Mouse (Mus musculus): ENCODE results near the gene Gm20708. TPM values are rescaled to one million over a fixed set of nuclear protein-coding genes. Genes with fewer than 3 reads are reported as not detected.

Gene Gm20708
- polyA plus RNA-seq, 1 experiment from 2014 or later: 0.16 TPM

DNA sequence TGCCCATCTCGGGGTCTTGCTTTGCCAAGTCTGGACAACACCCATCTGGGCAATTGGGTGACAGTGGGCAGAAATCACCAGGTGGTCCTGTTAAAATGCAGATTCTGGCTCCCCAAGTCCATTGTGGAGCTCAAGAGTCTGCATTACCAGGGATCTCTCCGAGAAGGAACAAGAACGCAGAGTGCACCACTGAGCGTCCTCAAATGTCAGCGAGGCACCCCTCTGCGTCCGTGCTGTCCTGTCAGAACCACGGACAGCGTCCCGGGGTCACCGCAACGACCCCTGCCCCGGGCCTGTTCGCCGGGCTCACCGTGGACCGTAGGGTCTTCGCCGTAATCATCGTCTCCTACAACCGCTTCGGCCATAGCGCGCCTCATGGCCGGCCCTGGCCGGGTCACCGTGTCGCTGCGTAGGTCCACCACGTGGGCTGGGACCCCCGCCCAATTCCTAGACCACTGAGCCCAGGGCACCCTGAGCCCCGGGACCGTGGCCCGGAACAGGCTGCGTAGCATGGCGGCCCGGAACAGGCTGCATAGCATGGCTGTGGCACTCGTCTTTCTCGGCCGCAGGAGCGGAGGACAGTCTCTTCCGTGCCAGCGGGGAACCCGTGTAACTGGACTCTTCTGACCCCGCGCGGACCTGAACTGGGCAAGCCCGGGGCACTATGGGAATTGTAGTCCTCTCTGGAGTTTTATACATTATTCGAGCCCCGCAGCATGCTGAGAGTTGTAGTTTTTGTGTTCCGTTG lies 63.6 kb downstream of the Gm20708 start, which contains the start of gene Tha1:
Gene Tha1 (minus strand): TSS at position 621 of the 748 bp plus-strand sequence.
- DNase-seq (ENCODE audit: low spot score) (peak; percentile 87), ATAC-seq (ENCODE audit: insufficient number of reproducible peaks, low FRiP score, low TSS enrichment, low read depth) (peak; percentile 55; the same call in 1 of the 2 replicates)
- Histone ChIP-seq H3K4me2 (ENCODE audit: low read depth, severe bottlenecking) (peak within 1 kb of the TSS; percentile 96), H3K9me3 (ENCODE audit: control insufficient read depth, low read length) (no peaks in the 10 kb centered on the region), H3K36me3 (ENCODE audit: control insufficient read depth, insufficient read depth, low read length) (no peaks in the 10 kb centered on the region; the same call in 1 of the 2 replicates), H3K4me1 (ENCODE audit: control insufficient read depth, insufficient read depth, low read length) (peaks cover 3% of the 10 kb centered on the region; the same call in 1 of the 2 replicates), H3K9ac (ENCODE audit: low read length) (peak within 1 kb of the TSS; percentile 67; the same call in 1 of the 2 replicates), H3K27ac (replicated peaks; ENCODE audit: low read depth, low read length) (0 out of 2 replicates have a peak within 1 kb of the TSS, but pooled peaks have one; percentile 12), H3K4me3 (ENCODE audit: low read depth, low read length) (peak within 1 kb of the TSS; percentile 64), H3K27me3 (ENCODE audit: control insufficient read depth, insufficient read depth, low read length) (no peaks in the 10 kb centered on the region)
- 2% methylated on average over 51 of the region's 51 CpGs for WGBS

DNA sequence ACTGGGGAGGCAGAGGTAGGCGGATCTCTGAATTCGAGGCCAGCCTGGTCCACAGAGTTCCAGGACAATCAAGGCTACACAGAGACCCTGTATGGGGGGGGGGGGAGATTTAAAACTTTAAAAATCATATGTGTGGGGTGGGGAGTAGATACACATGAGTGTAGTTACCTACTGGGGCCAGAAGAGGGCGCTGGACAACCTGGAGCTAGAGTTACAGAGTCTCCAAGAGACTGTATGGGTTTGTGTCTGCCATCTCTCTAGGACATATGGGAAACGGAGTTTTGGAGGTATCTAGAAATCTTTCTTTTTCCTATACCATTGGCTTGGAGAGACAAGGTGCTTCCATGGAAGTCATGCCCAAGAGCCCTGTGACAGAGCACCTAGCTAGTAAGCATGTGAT lies 65.0 kb downstream of the Gm20708 start:
- H3K27ac ChIP-seq (replicated peaks; ENCODE audit: low read depth, low read length): no peak overlapping the region
- H3K36me3 ChIP-seq (ENCODE audit: control insufficient read depth, insufficient read depth, low read length): no peaks in the 10 kb centered on the region; the same call in 1 of the 2 replicates
- H3K4me3 ChIP-seq (ENCODE audit: low read depth, low read length): no peak overlapping the region
- no peak overlapping the region for H3K4me2 ChIP-seq (ENCODE audit: low read depth, severe bottlenecking)
- ATAC-seq (ENCODE audit: insufficient number of reproducible peaks, low FRiP score, low TSS enrichment, low read depth): no peak
- no peaks in the 10 kb centered on the region for H3K27me3 ChIP-seq (ENCODE audit: control insufficient read depth, insufficient read depth, low read length)
- WGBS: 60% methylated on average over 4 of the region's 4 CpGs
- no peak overlapping the region for H3K9ac ChIP-seq (ENCODE audit: low read length)
- DNase-seq (ENCODE audit: low spot score): no peak
- no peaks in the 10 kb centered on the region for H3K9me3 ChIP-seq (ENCODE audit: control insufficient read depth, low read length)
- peaks cover 13% of the 10 kb centered on the region for H3K4me1 ChIP-seq (ENCODE audit: control insufficient read depth, insufficient read depth, low read length)

DNA sequence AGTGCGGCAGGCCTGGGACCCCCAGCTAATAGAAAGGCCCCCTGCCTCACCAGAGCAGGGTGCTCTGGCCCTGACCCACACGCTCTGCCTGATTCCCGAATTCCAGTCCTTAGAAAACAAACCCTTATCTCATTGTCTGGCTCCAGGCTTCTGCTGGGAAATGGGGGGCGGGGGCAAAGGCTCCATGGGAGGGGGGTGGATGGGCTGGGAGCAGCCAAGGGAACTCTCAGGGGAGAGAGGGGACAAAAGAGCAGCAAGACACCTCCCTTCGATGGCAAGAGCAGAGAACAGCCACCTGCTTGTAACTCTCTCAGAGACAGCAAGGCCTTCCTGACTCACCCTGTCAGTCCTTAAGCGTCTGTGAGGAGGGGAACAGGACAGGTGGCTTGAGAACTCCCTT lies 66.2 kb downstream of the Gm20708 start:
- Histone ChIP-seq H3K4me2 (ENCODE audit: low read depth, severe bottlenecking) (no peak overlapping the region), H3K27me3 (ENCODE audit: control insufficient read depth, insufficient read depth, low read length) (no peaks in the 10 kb centered on the region), H3K4me1 (ENCODE audit: control insufficient read depth, insufficient read depth, low read length) (peaks cover 13% of the 10 kb centered on the region), H3K9ac (ENCODE audit: low read length) (no peak overlapping the region), H3K4me3 (ENCODE audit: low read depth, low read length) (no peak overlapping the region), H3K9me3 (ENCODE audit: control insufficient read depth, low read length) (no peaks in the 10 kb centered on the region), H3K36me3 (ENCODE audit: control insufficient read depth, insufficient read depth, low read length) (no peaks in the 10 kb centered on the region; the same call in 1 of the 2 replicates), H3K27ac (replicated peaks; ENCODE audit: low read depth, low read length) (no peak overlapping the region)
- DNase-seq (ENCODE audit: low spot score): no peak
- no peak for ATAC-seq (ENCODE audit: insufficient number of reproducible peaks, low FRiP score, low TSS enrichment, low read depth)
- WGBS: 42% methylated on average over 6 of the region's 6 CpGs

DNA sequence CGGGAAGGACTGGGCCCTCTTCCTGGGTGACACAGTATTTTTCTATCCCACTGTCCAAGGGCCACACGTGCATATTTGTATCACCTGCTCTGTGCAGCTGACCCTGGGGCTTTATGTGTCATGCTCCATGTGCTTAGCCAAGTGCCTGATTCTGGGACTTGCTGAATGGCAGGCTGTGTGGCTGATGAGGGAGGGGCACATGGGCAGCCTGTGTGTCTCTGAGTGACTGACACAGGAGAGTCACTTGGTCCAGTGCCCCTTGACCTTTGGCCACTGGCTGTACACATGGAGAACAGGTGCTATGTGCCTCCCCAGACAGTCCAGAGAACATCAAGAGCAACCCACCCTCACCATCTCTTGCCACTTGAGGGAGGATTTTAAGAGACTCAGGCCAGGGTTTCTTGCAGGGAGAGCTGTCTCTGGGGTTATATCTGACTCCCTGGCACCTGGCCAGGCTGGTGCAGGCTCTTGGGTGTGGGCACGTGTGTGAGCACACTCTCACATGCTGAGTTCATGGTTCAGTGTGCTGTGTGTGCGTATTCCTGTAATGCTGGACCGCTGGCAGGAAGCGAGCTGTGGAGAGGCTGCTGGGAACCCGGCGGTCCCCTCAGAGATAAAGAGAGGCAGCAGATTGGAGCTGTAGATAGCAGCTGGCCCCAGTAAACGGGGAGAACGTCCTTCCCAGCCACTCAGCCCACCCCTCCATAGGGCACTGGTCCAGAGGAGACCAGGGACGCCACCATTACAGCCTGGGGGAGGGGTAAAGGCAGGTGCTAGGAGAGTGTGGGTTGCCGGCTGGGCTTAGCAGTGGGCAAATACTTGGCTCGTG lies 68.7 kb downstream of the Gm20708 start:
- Histone ChIP-seq H3K27ac (replicated peaks; ENCODE audit: low read depth, low read length) (no peak overlapping the region; the same call in 1 of the 2 replicates), H3K9ac (ENCODE audit: low read length) (0 out of 2 replicates have a peak overlapping the region, but pooled peaks have one; percentile 12), H3K9me3 (ENCODE audit: control insufficient read depth, low read length) (no peaks in the 10 kb centered on the region), H3K4me1 (ENCODE audit: control insufficient read depth, insufficient read depth, low read length) (peaks cover 10% of the 10 kb centered on the region), H3K4me2 (ENCODE audit: low read depth, severe bottlenecking) (no peak overlapping the region), H3K36me3 (ENCODE audit: control insufficient read depth, insufficient read depth, low read length) (no peaks in the 10 kb centered on the region; the same call in 1 of the 2 replicates), H3K4me3 (ENCODE audit: low read depth, low read length) (no peak overlapping the region), H3K27me3 (ENCODE audit: control insufficient read depth, insufficient read depth, low read length) (no peaks in the 10 kb centered on the region)
- 40% methylated on average over 13 of the region's 13 CpGs for WGBS
- DNase-seq (ENCODE audit: low spot score): no peak
- no peak for ATAC-seq (ENCODE audit: insufficient number of reproducible peaks, low FRiP score, low TSS enrichment, low read depth)

DNA sequence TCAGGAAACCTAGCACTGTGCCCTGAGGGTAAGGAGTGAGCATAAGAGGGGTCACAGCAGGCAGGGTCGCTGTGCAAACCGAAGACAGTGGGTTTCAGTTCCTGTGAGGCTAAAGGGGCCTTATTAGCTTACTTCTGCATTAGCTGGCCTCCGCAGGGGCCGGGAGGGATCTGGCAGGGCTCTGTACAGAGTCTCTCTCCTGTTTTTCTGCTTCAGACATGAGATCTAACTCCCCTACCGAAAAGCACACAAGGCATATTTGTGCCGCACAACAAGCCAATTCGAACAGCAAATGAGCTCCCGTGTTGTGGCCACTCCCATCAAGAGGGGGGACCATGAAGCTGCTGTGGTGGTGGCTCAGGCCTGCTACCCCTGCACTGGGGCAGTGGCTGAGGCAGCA lies 69.4 kb downstream of the Gm20708 start:
- Histone ChIP-seq H3K27ac (replicated peaks; ENCODE audit: low read depth, low read length) (no peak overlapping the region; the same call in 1 of the 2 replicates), H3K4me1 (ENCODE audit: control insufficient read depth, insufficient read depth, low read length) (peaks cover 12% of the 10 kb centered on the region)

DNA sequence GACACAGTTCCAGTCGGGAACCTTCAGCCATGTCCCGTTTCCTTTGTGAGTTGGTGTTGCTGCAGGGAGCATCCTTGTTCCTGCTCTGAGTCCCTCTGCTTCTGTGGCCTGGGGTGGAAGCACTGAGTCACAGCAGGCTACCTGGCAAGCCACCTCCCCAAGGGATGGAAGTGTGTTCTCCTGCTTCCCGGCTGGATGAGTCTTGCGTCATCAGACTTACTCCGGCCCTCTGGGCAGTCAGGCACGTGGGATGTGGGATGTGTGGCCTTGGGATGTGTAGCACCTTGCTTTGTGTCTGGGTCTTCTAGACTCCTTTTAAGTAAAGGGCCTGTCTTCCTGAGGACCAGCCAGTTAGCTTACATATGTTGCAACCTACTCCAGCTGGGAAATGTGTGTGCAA lies 70.2 kb downstream of the Gm20708 start:
- Histone ChIP-seq H3K9me3 (ENCODE audit: control insufficient read depth, low read length) (no peaks in the 10 kb centered on the region), H3K27ac (replicated peaks; ENCODE audit: low read depth, low read length) (no peak overlapping the region)
- WGBS: 77% methylated on average over 6 of the region's 6 CpGs

More for the DNA sequence above, 69.4 kb downstream of the Gm20708 start:
- 32% methylated on average over 8 of the region's 8 CpGs for WGBS
- ATAC-seq (ENCODE audit: insufficient number of reproducible peaks, low FRiP score, low TSS enrichment, low read depth): no peak
- no peaks in the 10 kb centered on the region for H3K27me3 ChIP-seq (ENCODE audit: control insufficient read depth, insufficient read depth, low read length)
- DNase-seq (ENCODE audit: low spot score): no peak
- no peak overlapping the region for H3K4me2 ChIP-seq (ENCODE audit: low read depth, severe bottlenecking)
- H3K36me3 ChIP-seq (ENCODE audit: control insufficient read depth, insufficient read depth, low read length): no peaks in the 10 kb centered on the region; the same call in 1 of the 2 replicates
- no peak overlapping the region for H3K4me3 ChIP-seq (ENCODE audit: low read depth, low read length)
- H3K9ac ChIP-seq (ENCODE audit: low read length): peak overlapping the region; percentile 9; the same call in 1 of the 2 replicates
- H3K9me3 ChIP-seq (ENCODE audit: control insufficient read depth, low read length): no peaks in the 10 kb centered on the region

DNA sequence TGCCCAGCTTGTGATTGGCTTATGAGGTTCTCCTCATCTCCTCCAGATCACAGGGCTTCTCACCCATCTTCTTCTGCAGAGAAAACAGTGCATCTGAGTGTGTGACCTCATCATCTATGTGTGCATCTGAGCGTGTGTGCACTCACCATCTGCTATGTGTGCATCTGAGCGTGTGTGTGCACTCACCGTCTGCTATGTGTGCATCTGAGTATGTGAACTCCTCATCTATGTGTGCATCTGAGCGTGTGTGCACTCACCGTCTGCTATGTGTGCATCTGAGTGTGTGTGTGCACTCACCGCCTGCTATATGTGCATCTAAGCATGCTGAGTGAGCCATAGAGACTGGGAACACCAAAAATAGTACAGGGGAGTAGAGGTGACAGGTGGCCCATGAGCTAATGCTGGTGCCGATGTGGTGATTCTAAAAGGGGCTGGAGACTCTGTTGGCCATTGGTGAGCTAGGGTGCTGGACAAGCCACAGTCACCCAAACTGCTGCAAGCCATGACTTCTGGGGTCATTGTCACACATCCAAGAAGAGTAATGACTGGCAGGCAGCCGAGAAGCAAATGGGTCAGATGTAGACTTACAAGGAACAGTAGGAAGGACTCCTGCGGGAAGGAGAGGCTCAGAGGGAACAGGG lies 71.0 kb downstream of the Gm20708 start:
- 89% methylated on average over 9 of the region's 9 CpGs for WGBS
- H3K4me1 ChIP-seq (ENCODE audit: control insufficient read depth, insufficient read depth, low read length): peaks cover 13% of the 10 kb centered on the region
- H3K4me2 ChIP-seq (ENCODE audit: low read depth, severe bottlenecking): no peak overlapping the region
- ATAC-seq (ENCODE audit: insufficient number of reproducible peaks, low FRiP score, low TSS enrichment, low read depth) (no peak), DNase-seq (ENCODE audit: low spot score) (no peak)
- no peaks in the 10 kb centered on the region for H3K36me3 ChIP-seq (ENCODE audit: control insufficient read depth, insufficient read depth, low read length)
- no peaks in the 10 kb centered on the region for H3K9me3 ChIP-seq (ENCODE audit: control insufficient read depth, low read length)
- no peak overlapping the region for H3K27ac ChIP-seq (replicated peaks; ENCODE audit: low read depth, low read length)
- H3K4me3 ChIP-seq (ENCODE audit: low read depth, low read length): no peak overlapping the region
- H3K9ac ChIP-seq (ENCODE audit: low read length): no peak overlapping the region
- H3K27me3 ChIP-seq (ENCODE audit: control insufficient read depth, insufficient read depth, low read length): no peaks in the 10 kb centered on the region

More for the DNA sequence above, 70.2 kb downstream of the Gm20708 start:
- H3K4me2 ChIP-seq (ENCODE audit: low read depth, severe bottlenecking): no peak overlapping the region
- no peaks in the 10 kb centered on the region for H3K36me3 ChIP-seq (ENCODE audit: control insufficient read depth, insufficient read depth, low read length)
- H3K27me3 ChIP-seq (ENCODE audit: control insufficient read depth, insufficient read depth, low read length): no peaks in the 10 kb centered on the region
- H3K4me3 ChIP-seq (ENCODE audit: low read depth, low read length): no peak overlapping the region
- ATAC-seq (ENCODE audit: insufficient number of reproducible peaks, low FRiP score, low TSS enrichment, low read depth) (no peak), DNase-seq (ENCODE audit: low spot score) (no peak)
- peaks cover 13% of the 10 kb centered on the region for H3K4me1 ChIP-seq (ENCODE audit: control insufficient read depth, insufficient read depth, low read length)
- H3K9ac ChIP-seq (ENCODE audit: low read length): no peak overlapping the region

DNA sequence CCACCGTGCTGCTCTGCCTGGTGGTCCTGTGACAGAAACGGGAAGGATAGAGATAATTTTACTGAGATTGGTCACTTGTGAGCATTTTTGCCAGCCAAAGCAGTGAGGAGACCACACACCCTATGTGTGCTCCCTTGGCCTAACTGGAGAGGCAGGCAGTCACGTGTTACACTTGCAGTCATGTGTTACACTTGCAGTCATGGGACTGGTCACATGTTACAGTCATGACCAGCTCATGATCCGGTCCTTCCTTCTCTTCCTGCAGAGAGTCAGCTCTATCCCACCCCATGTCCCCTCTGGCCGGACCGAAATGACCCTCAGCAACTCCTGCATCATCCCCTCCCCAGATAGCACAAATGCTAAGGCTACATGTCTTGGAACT lies 71.5 kb downstream of the Gm20708 start:
- no peaks in the 10 kb centered on the region for H3K36me3 ChIP-seq (ENCODE audit: control insufficient read depth, insufficient read depth, low read length)
- ATAC-seq (ENCODE audit: insufficient number of reproducible peaks, low FRiP score, low TSS enrichment, low read depth) (no peak), DNase-seq (ENCODE audit: low spot score) (no peak)
- H3K4me3 ChIP-seq (ENCODE audit: low read depth, low read length): no peak overlapping the region
- no peak overlapping the region for H3K4me2 ChIP-seq (ENCODE audit: low read depth, severe bottlenecking)
- no peaks in the 10 kb centered on the region for H3K9me3 ChIP-seq (ENCODE audit: control insufficient read depth, low read length)
- WGBS: 70% methylated on average over 6 of the region's 6 CpGs
- H3K27me3 ChIP-seq (ENCODE audit: control insufficient read depth, insufficient read depth, low read length): no peaks in the 10 kb centered on the region
- H3K27ac ChIP-seq (replicated peaks; ENCODE audit: low read depth, low read length): no peak overlapping the region
- H3K9ac ChIP-seq (ENCODE audit: low read length): no peak overlapping the region
- peaks cover 13% of the 10 kb centered on the region for H3K4me1 ChIP-seq (ENCODE audit: control insufficient read depth, insufficient read depth, low read length)

All from limb, embryonic 11.5 days (tissue).